Mouse (Mus musculus): ENCODE measurements around the gene Higd1a. TPM values are rescaled to one million over a fixed set of nuclear protein-coding genes. Genes with fewer than 3 reads are reported as not detected.

The Higd1a gene
- polyA plus RNA-seq, 1 experiment from 2014 or later = 251 TPM

GRCm38 (mm10) chr9:121815183-121815582 lies 43.0 kb downstream of the Higd1a start:
- Histone ChIP-seq H3K27me3 (0 out of 2 replicates have a peak, but pooled peaks cover 4% of the 10 kb centered on the region), H3K4me1 (replicated peaks) (peaks cover 11% of the 10 kb centered on the region), H3K9ac (no peak overlapping the region), H3K4me3 (no peak overlapping the region), H3K36me3 (no peaks in the 10 kb centered on the region), H3K4me2 (no peak overlapping the region), H3K9me3 (replicated peaks) (no peaks in the 10 kb centered on the region), H3K27ac (no peak overlapping the region)
- ATAC-seq (replicated peaks; ENCODE audit: insufficient number of reproducible peaks, insufficient read depth, low FRiP score, low read depth) = no peak
- WGBS = 34% methylated on average over 6 of the region's 6 CpGs

GRCm38 (mm10) chr9:121810081-121810821 lies 47.9 kb downstream of the Higd1a start:
- no peak overlapping the region for H3K9ac ChIP-seq

GRCm38 (mm10) chr9:121808511-121808910 lies 49.7 kb downstream of the Higd1a start:
- WGBS = 72% methylated on average over 3 of the region's 3 CpGs

More at GRCm38 (mm10) chr9:121810081-121810821, 47.9 kb downstream of the Higd1a start:
- Histone ChIP-seq H3K4me2 (no peak overlapping the region), H3K4me3 (no peak overlapping the region), H3K4me1 (replicated peaks) (peaks cover 19% of the 10 kb centered on the region), H3K27ac (peak overlapping the region; percentile 27; the same call in 1 of the 2 replicates), H3K36me3 (no peaks in the 10 kb centered on the region), H3K9me3 (replicated peaks) (no peaks in the 10 kb centered on the region), H3K27me3 (0 out of 2 replicates have a peak, but pooled peaks cover 4% of the 10 kb centered on the region)
- 35% methylated on average over 15 of the region's 15 CpGs for WGBS
- no peak for ATAC-seq (replicated peaks; ENCODE audit: insufficient number of reproducible peaks, insufficient read depth, low FRiP score, low read depth)

GRCm38 (mm10) chr9:121807947-121808346 lies 50.2 kb downstream of the Higd1a start:
- Histone ChIP-seq H3K27ac (no peak overlapping the region), H3K4me1 (replicated peaks) (peaks cover 19% of the 10 kb centered on the region), H3K4me2 (no peak overlapping the region), H3K36me3 (no peaks in the 10 kb centered on the region), H3K27me3 (no peaks in the 10 kb centered on the region), H3K9ac (no peak overlapping the region), H3K4me3 (no peak overlapping the region), H3K9me3 (replicated peaks) (no peaks in the 10 kb centered on the region)
- ATAC-seq (replicated peaks; ENCODE audit: insufficient number of reproducible peaks, insufficient read depth, low FRiP score, low read depth) = no peak
- WGBS = 50% methylated on average over 7 of the region's 7 CpGs

More at GRCm38 (mm10) chr9:121808511-121808910, 49.7 kb downstream of the Higd1a start:
- Histone ChIP-seq H3K4me3 (no peak overlapping the region), H3K36me3 (no peaks in the 10 kb centered on the region), H3K9ac (no peak overlapping the region), H3K4me1 (replicated peaks) (peaks cover 19% of the 10 kb centered on the region), H3K27me3 (no peaks in the 10 kb centered on the region), H3K27ac (no peak overlapping the region), H3K9me3 (replicated peaks) (no peaks in the 10 kb centered on the region), H3K4me2 (no peak overlapping the region)
- no peak for ATAC-seq (replicated peaks; ENCODE audit: insufficient number of reproducible peaks, insufficient read depth, low FRiP score, low read depth)

- no peaks in the 10 kb centered on the region for H3K27me3 ChIP-seq
- no peak for ATAC-seq (replicated peaks; ENCODE audit: insufficient number of reproducible peaks, insufficient read depth, low FRiP score, low read depth)
Measured at GRCm38 (mm10) chr9:121807546-121807945, 50.6 kb downstream of the Higd1a start.

GRCm38 (mm10) chr9:121802747-121803146 lies 55.4 kb downstream of the Higd1a start:
- Histone ChIP-seq H3K4me2 (no peak overlapping the region), H3K27ac (no peak overlapping the region), H3K4me1 (replicated peaks) (peaks cover 7% of the 10 kb centered on the region), H3K9ac (no peak overlapping the region), H3K9me3 (replicated peaks) (no peaks in the 10 kb centered on the region), H3K36me3 (no peaks in the 10 kb centered on the region), H3K4me3 (no peak overlapping the region), H3K27me3 (0 out of 2 replicates have a peak, but pooled peaks cover under 1% of the 10 kb centered on the region)
- 51% methylated on average over 7 of the region's 7 CpGs for WGBS
- ATAC-seq (replicated peaks; ENCODE audit: insufficient number of reproducible peaks, insufficient read depth, low FRiP score, low read depth) = no peak

More at GRCm38 (mm10) chr9:121807546-121807945, 50.6 kb downstream of the Higd1a start:
- Histone ChIP-seq H3K9me3 (replicated peaks) (no peaks in the 10 kb centered on the region), H3K36me3 (no peaks in the 10 kb centered on the region), H3K27ac (no peak overlapping the region), H3K4me2 (no peak overlapping the region), H3K4me1 (replicated peaks) (peaks cover 19% of the 10 kb centered on the region), H3K4me3 (no peak overlapping the region), H3K9ac (no peak overlapping the region)
- 52% methylated on average over 1 of the region's 1 CpGs for WGBS

- H3K27me3 ChIP-seq = peaks cover 10% of the 10 kb centered on the region; the same call in 1 of the 2 replicates
- no peak overlapping the region for H3K4me2 ChIP-seq
- H3K4me3 ChIP-seq = no peak overlapping the region
- 47% methylated on average over 5 of the region's 6 CpGs for WGBS
- no peaks in the 10 kb centered on the region for H3K36me3 ChIP-seq
- H3K27ac ChIP-seq = no peak overlapping the region
- no peak for ATAC-seq (replicated peaks; ENCODE audit: insufficient number of reproducible peaks, insufficient read depth, low FRiP score, low read depth)
- H3K4me1 ChIP-seq (replicated peaks) = peaks cover 23% of the 10 kb centered on the region
- no peak overlapping the region for H3K9ac ChIP-seq
- no peaks in the 10 kb centered on the region for H3K9me3 ChIP-seq (replicated peaks)
Measured at GRCm38 (mm10) chr9:121798887-121799520, 59.2 kb downstream of the Higd1a start.

Other genes starting within 250 kb of the Higd1a start
- gene Lyzl4, start 216.3 kb downstream of the Higd1a start, polyA plus RNA-seq (2015; fragmentation: Nextera tagmentation; extraction: Ambion mirVana) = 0.13 and 0.19 TPM in 2 replicates
- 0.33 and 0.43 TPM in 2 replicates for gene Vipr1, start 215.6 kb downstream of the Higd1a start, polyA plus RNA-seq (2015; fragmentation: Nextera tagmentation; extraction: Ambion mirVana)
- 5.7 and 6.0 TPM in 2 replicates for gene Sec22c, start 152.9 kb downstream of the Higd1a start, polyA plus RNA-seq (2015; fragmentation: Nextera tagmentation; extraction: Ambion mirVana)
- 153 and 193 TPM in 2 replicates for gene Ss18l2, start 148.0 kb downstream of the Higd1a start, polyA plus RNA-seq (2015; fragmentation: Nextera tagmentation; extraction: Ambion mirVana)
- 43.6 and 46.0 TPM in 2 replicates for gene Nktr, start 139.2 kb downstream of the Higd1a start, polyA plus RNA-seq (2015; fragmentation: Nextera tagmentation; extraction: Ambion mirVana)
- gene Zfp651, start 99.0 kb downstream of the Higd1a start, polyA plus RNA-seq (2015; fragmentation: Nextera tagmentation; extraction: Ambion mirVana) = 18.2 and 23.0 TPM in 2 replicates
- 4.5 and 5.5 TPM in 2 replicates for gene Klhl40, start 80.8 kb downstream of the Higd1a start, polyA plus RNA-seq (2015; fragmentation: Nextera tagmentation; extraction: Ambion mirVana)
- gene Hhatl, start 65.9 kb downstream of the Higd1a start, polyA plus RNA-seq (2015; fragmentation: Nextera tagmentation; extraction: Ambion mirVana) = 17.5 and 18.3 TPM in 2 replicates
- gene Ccdc13, start 18.9 kb downstream of the Higd1a start, polyA plus RNA-seq (2015; fragmentation: Nextera tagmentation; extraction: Ambion mirVana) = 0.23 TPM in 1 of 2 replicates, not detected in the other
- gene Ackr2, start 40.0 kb upstream of the Higd1a start, polyA plus RNA-seq (2015; fragmentation: Nextera tagmentation; extraction: Ambion mirVana) = 1.2 and 2.0 TPM in 2 replicates
- not detected in 2 replicates for gene Cyp8b1, start 57.9 kb upstream of the Higd1a start, polyA plus RNA-seq (2015; fragmentation: Nextera tagmentation; extraction: Ambion mirVana)
- 1.2 and 2.2 TPM in 2 replicates for gene Fam198a, start 92.6 kb upstream of the Higd1a start, polyA plus RNA-seq (2015; fragmentation: Nextera tagmentation; extraction: Ambion mirVana)
- 10.9 and 13.0 TPM in 2 replicates for gene Pomgnt2, start 138.7 kb upstream of the Higd1a start, polyA plus RNA-seq (2015; fragmentation: Nextera tagmentation; extraction: Ambion mirVana)

Measured in heart, embryonic 15.5 days (tissue).